ENCODE assay signal across 8 mouse cellular contexts in the genomic region with DNA sequence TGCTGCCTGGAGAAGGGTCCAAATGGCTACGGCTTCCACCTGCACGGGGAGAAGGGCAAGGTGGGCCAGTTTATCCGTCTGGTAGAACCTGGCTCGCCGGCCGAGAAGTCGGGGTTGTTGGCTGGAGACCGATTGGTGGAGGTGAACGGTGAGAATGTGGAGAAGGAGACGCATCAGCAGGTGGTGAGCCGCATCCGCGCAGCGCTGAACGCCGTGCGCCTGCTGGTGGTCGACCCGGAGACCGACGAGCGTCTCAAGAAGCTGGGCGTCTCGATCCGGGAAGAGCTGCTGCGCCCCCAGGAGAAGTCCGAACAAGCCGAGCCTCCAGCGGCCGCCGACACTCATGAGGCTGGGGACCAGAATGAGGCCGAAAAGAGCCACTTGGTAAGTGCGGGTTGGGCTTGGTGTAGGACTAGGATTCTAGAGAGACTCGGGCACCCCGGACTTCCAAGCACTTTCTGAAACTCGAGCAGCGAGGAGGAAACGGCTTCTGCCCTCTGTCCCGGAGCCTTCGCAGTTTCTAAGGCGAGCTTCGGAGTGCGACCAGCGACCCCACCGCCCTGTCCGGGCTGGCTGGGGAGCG. TPM values are rescaled to one million over a fixed set of nuclear protein-coding genes. Genes with fewer than 3 reads are reported as not detected.
DNase-seq lines count a peak whose midpoint lies in the region; ATAC-seq and TF ChIP-seq lines count a peak whose summit lies in the region.

No protein-coding gene starts in this region.

- TF ChIP-seq POLR2A in brain, embryonic 14.5 days (IDR thresholded peaks at IDR 0.05; ENCODE audit: borderline replicate concordance, extremely low read depth, insufficient read depth, insufficient read length, poor library complexity, severe bottlenecking): no peak
- TF ChIP-seq POLR2A in limb, embryonic 14.5 days (IDR thresholded peaks at IDR 0.05; ENCODE audit: borderline replicate concordance, extremely low read depth, insufficient read depth, insufficient read length): no peak

- ATAC-seq in neural tube, embryonic 11.5 days (ENCODE audit: insufficient read depth, low FRiP score, low TSS enrichment): peak; percentile 32
- ATAC-seq in heart, postnatal 0 days (ENCODE audit: insufficient read depth, low read depth): 0 out of 2 replicates have a peak, but pooled peaks have one; percentile 10
- peak; percentile 8; the same call in 1 of the 2 replicates for ATAC-seq in limb, embryonic 14.5 days (ENCODE audit: low FRiP score, low read depth)
- ATAC-seq in midbrain, postnatal 0 days (ENCODE audit: low FRiP score): peak; percentile 31; the same call in 1 of the 2 replicates
- no peak for ATAC-seq in megakaryocyte progenitor cell, adult 5-6 weeks (replicated peaks; ENCODE audit: poor library complexity)

- peak; percentile 66 for DNase-seq in neural tube, embryonic 11.5 days (ENCODE audit: low spot score)
- DNase-seq in neural tube, embryonic 10.5 days (ENCODE audit: extremely low spot score, low spot score): no peak
- DNase-seq in brain, embryonic 14.5 days (ENCODE audit: low read depth): peak; percentile 69
- peak; percentile 27 for DNase-seq in heart, postnatal 0 days (ENCODE audit: low spot score)
- no peak for DNase-seq in limb, embryonic 14.5 days (ENCODE audit: low spot score)
- DNase-seq in midbrain, postnatal 0 days (ENCODE audit: low spot score): peak; percentile 48
- no peak for DNase-seq in frontal cortex, postnatal 36 days (ENCODE audit: low spot score in 2 of 2)

- under 1% methylated on average over 47 of the region's 47 CpGs for WGBS in neural tube, embryonic 11.5 days
- WGBS in heart, postnatal 0 days: under 1% methylated on average over 47 of the region's 47 CpGs
- WGBS in limb, embryonic 14.5 days: under 1% methylated on average over 47 of the region's 47 CpGs
- WGBS in midbrain, postnatal 0 days: under 1% methylated on average over 47 of the region's 47 CpGs

- no peak overlapping the region for H3K27ac ChIP-seq in neural tube, embryonic 11.5 days (ENCODE audit: low read depth, low read length)
- H3K27ac ChIP-seq in heart, postnatal 0 days (ENCODE audit: low read depth): no peak overlapping the region
- H3K27ac ChIP-seq in limb, embryonic 14.5 days (replicated peaks; ENCODE audit: low read depth, low read length): no peak overlapping the region
- H3K27ac ChIP-seq in midbrain, postnatal 0 days (ENCODE audit: low read depth, low read length): peak overlapping the region; percentile 52; the same call in 1 of the 2 replicates

- peaks cover 9% of the 10 kb centered on the region for H3K27me3 ChIP-seq in neural tube, embryonic 11.5 days (ENCODE audit: control insufficient read depth, insufficient read depth, low read length)
- H3K27me3 ChIP-seq in heart, postnatal 0 days (ENCODE audit: control insufficient read depth, insufficient read depth, low read length): peaks cover 13% of the 10 kb centered on the region; the same call in 1 of the 2 replicates
- H3K27me3 ChIP-seq in limb, embryonic 14.5 days (ENCODE audit: control insufficient read depth, insufficient read depth, low read length): peaks cover 34% of the 10 kb centered on the region
- peaks cover 27% of the 10 kb centered on the region for H3K27me3 ChIP-seq in midbrain, postnatal 0 days (ENCODE audit: insufficient read depth, low read length)

- H3K4me2 ChIP-seq in neural tube, embryonic 11.5 days (ENCODE audit: low read depth): peak overlapping the region; percentile 79
- H3K4me2 ChIP-seq in heart, postnatal 0 days (ENCODE audit: low read depth, low read length): peak overlapping the region; percentile 70
- peak overlapping the region; percentile 66 for H3K4me2 ChIP-seq in limb, embryonic 14.5 days (replicated peaks; ENCODE audit: low read depth, low read length, severe bottlenecking)
- H3K4me2 ChIP-seq in midbrain, postnatal 0 days (ENCODE audit: low read depth, low read length, poor library complexity, severe bottlenecking): peak overlapping the region; percentile 55

- peak; percentile 34; the same call in 1 of the 2 replicates for TF ChIP-seq CTCF in brain, embryonic 14.5 days (IDR thresholded peaks at IDR 0.05; ENCODE audit: borderline replicate concordance, extremely low read depth, insufficient read depth, insufficient read length)
- no peak for TF ChIP-seq CTCF in heart, postnatal 0 days (IDR thresholded peaks at IDR 0.05; ENCODE audit: low read depth)
- peak; percentile 63 for TF ChIP-seq CTCF in midbrain, postnatal 0 days (IDR thresholded peaks at IDR 0.05)

- H3K9ac ChIP-seq in neural tube, embryonic 11.5 days (ENCODE audit: low read length): peak overlapping the region; percentile 31
- peak overlapping the region; percentile 54 for H3K9ac ChIP-seq in heart, postnatal 0 days (replicated peaks; ENCODE audit: low read depth, low read length)
- peak overlapping the region; percentile 21 for H3K9ac ChIP-seq in limb, embryonic 14.5 days (ENCODE audit: low read depth, low read length, severe bottlenecking)
- peak overlapping the region; percentile 55; the same call in 1 of the 2 replicates for H3K9ac ChIP-seq in midbrain, postnatal 0 days (replicated peaks; ENCODE audit: low read length, poor library complexity, severe bottlenecking)

- H3K9me3 ChIP-seq in neural tube, embryonic 11.5 days (ENCODE audit: control insufficient read depth, low read length): no peaks in the 10 kb centered on the region
- no peaks in the 10 kb centered on the region for H3K9me3 ChIP-seq in heart, postnatal 0 days (replicated peaks; ENCODE audit: control insufficient read depth, low read length)
- no peaks in the 10 kb centered on the region for H3K9me3 ChIP-seq in limb, embryonic 14.5 days (ENCODE audit: control insufficient read depth, low read length)
- no peaks in the 10 kb centered on the region for H3K9me3 ChIP-seq in midbrain, postnatal 0 days (ENCODE audit: low read length)

- peaks cover 19% of the 10 kb centered on the region for H3K4me1 ChIP-seq in neural tube, embryonic 11.5 days (ENCODE audit: control insufficient read depth, insufficient read depth, low read length)
- H3K4me1 ChIP-seq in heart, postnatal 0 days (ENCODE audit: control insufficient read depth, insufficient read depth): 0 out of 2 replicates have a peak, but pooled peaks cover 17% of the 10 kb centered on the region
- H3K4me1 ChIP-seq in limb, embryonic 14.5 days (ENCODE audit: control insufficient read depth, insufficient read depth, low read length): peaks cover 20% of the 10 kb centered on the region
- H3K4me1 ChIP-seq in midbrain, postnatal 0 days (ENCODE audit: insufficient read depth, low read length): peaks cover 4% of the 10 kb centered on the region; the same call in 1 of the 2 replicates

- peak overlapping the region; percentile 66 for H3K4me3 ChIP-seq in neural tube, embryonic 11.5 days (ENCODE audit: low read depth, low read length)
- peak overlapping the region; percentile 55 for H3K4me3 ChIP-seq in heart, postnatal 0 days (ENCODE audit: low read depth, low read length)
- peak overlapping the region; percentile 47 for H3K4me3 ChIP-seq in limb, embryonic 14.5 days (replicated peaks; ENCODE audit: low read length)
- H3K4me3 ChIP-seq in midbrain, postnatal 0 days (ENCODE audit: low read depth, low read length): peak overlapping the region; percentile 49

- no peak for TF ChIP-seq EP300 in heart, postnatal 0 days (IDR thresholded peaks at IDR 0.05; ENCODE audit: low read depth)

- no peaks in the 10 kb centered on the region for H3K36me3 ChIP-seq in neural tube, embryonic 11.5 days (ENCODE audit: control insufficient read depth, insufficient read depth, low read length)
- no peaks in the 10 kb centered on the region for H3K36me3 ChIP-seq in heart, postnatal 0 days (replicated peaks; ENCODE audit: control insufficient read depth, insufficient read depth, low read length)
- no peaks in the 10 kb centered on the region for H3K36me3 ChIP-seq in limb, embryonic 14.5 days (ENCODE audit: control insufficient read depth, insufficient read depth, low read length)
- H3K36me3 ChIP-seq in midbrain, postnatal 0 days (ENCODE audit: insufficient read depth, low read length): no peaks in the 10 kb centered on the region

RNA-seq across cellular contexts. Expression of gene Slc9a3r1, which starts 0.5 kb away (rescaled TPM):
- 43.4 and 44.1 TPM in 2 replicates for polyA plus RNA-seq in neural tube, embryonic 11.5 days (2014; fragmentation: Nextera tagmentation; extraction: Ambion mirVana)
- polyA plus RNA-seq in brain, embryonic 14.5 days (2012; rRNA removed): 31.6 and 40.5 TPM in 2 replicates
- 11.3 and 13.6 TPM in 2 replicates for total RNA-seq in heart, postnatal 0 days (2014; rRNA removed; ENCODE audit: low replicate concordance)
- 12.3 and 14.2 TPM in 2 replicates for polyA plus RNA-seq in heart, postnatal 0 days (2015; fragmentation: Nextera tagmentation; extraction: Ambion mirVana)
- 19.1 and 22.0 TPM in 2 replicates for polyA plus RNA-seq in limb, embryonic 14.5 days (2012; rRNA removed)
- 29.9 and 33.7 TPM in 2 replicates for polyA plus RNA-seq in limb, embryonic 14.5 days (2014; fragmentation: Nextera tagmentation; extraction: Ambion mirVana)
- 53.3 and 57.3 TPM in 2 replicates for total RNA-seq in midbrain, postnatal 0 days (2014; rRNA removed)
- 65.4 and 72.9 TPM in 2 replicates for polyA plus RNA-seq in midbrain, postnatal 0 days (2015; fragmentation: Nextera tagmentation; extraction: Ambion mirVana)
- total RNA-seq in megakaryocyte progenitor cell, adult 5-6 weeks (2015): 51.4 TPM in 2 replicates
- 44.7 and 49.4 TPM in 2 replicates for total RNA-seq in megakaryocyte progenitor cell, adult 5-6 weeks (2017)

RNA-seq across cellular contexts. Expression of gene Tmem104, which starts 23.6 kb away (rescaled TPM):
- polyA plus RNA-seq in neural tube, embryonic 11.5 days (2014; fragmentation: Nextera tagmentation; extraction: Ambion mirVana): 8.8 and 11.0 TPM in 2 replicates
- 7.1 and 10.7 TPM in 2 replicates for polyA plus RNA-seq in brain, embryonic 14.5 days (2012; rRNA removed)
- total RNA-seq in heart, postnatal 0 days (2014; rRNA removed; ENCODE audit: low replicate concordance): 4.1 and 9.0 TPM in 2 replicates
- polyA plus RNA-seq in heart, postnatal 0 days (2015; fragmentation: Nextera tagmentation; extraction: Ambion mirVana): 6.0 and 6.4 TPM in 2 replicates
- polyA plus RNA-seq in limb, embryonic 14.5 days (2012; rRNA removed): 9.2 and 16.9 TPM in 2 replicates
- 11.4 and 12.4 TPM in 2 replicates for polyA plus RNA-seq in limb, embryonic 14.5 days (2014; fragmentation: Nextera tagmentation; extraction: Ambion mirVana)
- 7.8 and 8.5 TPM in 2 replicates for total RNA-seq in midbrain, postnatal 0 days (2014; rRNA removed)
- 12.2 and 12.9 TPM in 2 replicates for polyA plus RNA-seq in midbrain, postnatal 0 days (2015; fragmentation: Nextera tagmentation; extraction: Ambion mirVana)
- 7.8 and 8.3 TPM in 2 replicates for total RNA-seq in megakaryocyte progenitor cell, adult 5-6 weeks (2015)
- 2.4 and 8.2 TPM in 2 replicates for total RNA-seq in megakaryocyte progenitor cell, adult 5-6 weeks (2017)

RNA-seq across cellular contexts. Expression of gene Nat9, which starts 24.0 kb away (rescaled TPM):
- 20.3 and 20.8 TPM in 2 replicates for polyA plus RNA-seq in neural tube, embryonic 11.5 days (2014; fragmentation: Nextera tagmentation; extraction: Ambion mirVana)
- 16.0 and 16.9 TPM in 2 replicates for polyA plus RNA-seq in brain, embryonic 14.5 days (2012; rRNA removed)
- total RNA-seq in heart, postnatal 0 days (2014; rRNA removed; ENCODE audit: low replicate concordance): 7.7 and 8.0 TPM in 2 replicates
- polyA plus RNA-seq in heart, postnatal 0 days (2015; fragmentation: Nextera tagmentation; extraction: Ambion mirVana): 21.1 and 21.6 TPM in 2 replicates
- 25.6 and 32.1 TPM in 2 replicates for polyA plus RNA-seq in limb, embryonic 14.5 days (2012; rRNA removed)
- 20.0 and 24.3 TPM in 2 replicates for polyA plus RNA-seq in limb, embryonic 14.5 days (2014; fragmentation: Nextera tagmentation; extraction: Ambion mirVana)
- total RNA-seq in midbrain, postnatal 0 days (2014; rRNA removed): 13.0 and 19.3 TPM in 2 replicates
- polyA plus RNA-seq in midbrain, postnatal 0 days (2015; fragmentation: Nextera tagmentation; extraction: Ambion mirVana): 17.5 and 20.1 TPM in 2 replicates
- total RNA-seq in megakaryocyte progenitor cell, adult 5-6 weeks (2015): 17.4 and 17.8 TPM in 2 replicates
- 20.2 and 25.5 TPM in 2 replicates for total RNA-seq in megakaryocyte progenitor cell, adult 5-6 weeks (2017)

RNA-seq across cellular contexts. Expression of gene Cd300lf, which starts 29.9 kb away (rescaled TPM):
- not detected in 2 replicates for polyA plus RNA-seq in neural tube, embryonic 11.5 days (2014; fragmentation: Nextera tagmentation; extraction: Ambion mirVana)
- 0.10 and 0.15 TPM in 2 replicates for polyA plus RNA-seq in brain, embryonic 14.5 days (2012; rRNA removed)
- total RNA-seq in heart, postnatal 0 days (2014; rRNA removed; ENCODE audit: low replicate concordance): 0.15 and 3.3 TPM in 2 replicates
- 0.63 and 0.96 TPM in 2 replicates for polyA plus RNA-seq in heart, postnatal 0 days (2015; fragmentation: Nextera tagmentation; extraction: Ambion mirVana)
- polyA plus RNA-seq in limb, embryonic 14.5 days (2012; rRNA removed): 0.35 and 0.65 TPM in 2 replicates
- 0.14 and 0.29 TPM in 2 replicates for polyA plus RNA-seq in limb, embryonic 14.5 days (2014; fragmentation: Nextera tagmentation; extraction: Ambion mirVana)
- total RNA-seq in midbrain, postnatal 0 days (2014; rRNA removed): 0.16 and 0.42 TPM in 2 replicates
- 0.09 and 0.10 TPM in 2 replicates for polyA plus RNA-seq in midbrain, postnatal 0 days (2015; fragmentation: Nextera tagmentation; extraction: Ambion mirVana)
- 2.1 and 2.3 TPM in 2 replicates for total RNA-seq in megakaryocyte progenitor cell, adult 5-6 weeks (2015)
- 1.6 and 1.8 TPM in 2 replicates for total RNA-seq in megakaryocyte progenitor cell, adult 5-6 weeks (2017)

Comparison
In these comparisons a context has a peak if more than half of its experiments do, and no peak if none do; other contexts are left out.
1. DNase-seq: peak in neural tube, embryonic 11.5 days (single experiment), brain, embryonic 14.5 days (single experiment), heart, postnatal 0 days (single experiment) and midbrain, postnatal 0 days (single experiment); none in neural tube, embryonic 10.5 days (single experiment), limb, embryonic 14.5 days (single experiment) and frontal cortex, postnatal 36 days (0 of 2).
2. Peak in every context shown above with its lines, with median percentiles within 50 percentile points of each other: H3K4me2 ChIP-seq, H3K4me3 ChIP-seq and H3K9ac ChIP-seq.